Mouse (Mus musculus): ENCODE measurements around the gene Gm10134. TPM values are rescaled to one million over a fixed set of nuclear protein-coding genes. Genes with fewer than 3 reads are reported as not detected.

The Gm10134 gene
- polyA plus RNA-seq, 1 experiment from 2014 or later, result 10.3 TPM

DNA sequence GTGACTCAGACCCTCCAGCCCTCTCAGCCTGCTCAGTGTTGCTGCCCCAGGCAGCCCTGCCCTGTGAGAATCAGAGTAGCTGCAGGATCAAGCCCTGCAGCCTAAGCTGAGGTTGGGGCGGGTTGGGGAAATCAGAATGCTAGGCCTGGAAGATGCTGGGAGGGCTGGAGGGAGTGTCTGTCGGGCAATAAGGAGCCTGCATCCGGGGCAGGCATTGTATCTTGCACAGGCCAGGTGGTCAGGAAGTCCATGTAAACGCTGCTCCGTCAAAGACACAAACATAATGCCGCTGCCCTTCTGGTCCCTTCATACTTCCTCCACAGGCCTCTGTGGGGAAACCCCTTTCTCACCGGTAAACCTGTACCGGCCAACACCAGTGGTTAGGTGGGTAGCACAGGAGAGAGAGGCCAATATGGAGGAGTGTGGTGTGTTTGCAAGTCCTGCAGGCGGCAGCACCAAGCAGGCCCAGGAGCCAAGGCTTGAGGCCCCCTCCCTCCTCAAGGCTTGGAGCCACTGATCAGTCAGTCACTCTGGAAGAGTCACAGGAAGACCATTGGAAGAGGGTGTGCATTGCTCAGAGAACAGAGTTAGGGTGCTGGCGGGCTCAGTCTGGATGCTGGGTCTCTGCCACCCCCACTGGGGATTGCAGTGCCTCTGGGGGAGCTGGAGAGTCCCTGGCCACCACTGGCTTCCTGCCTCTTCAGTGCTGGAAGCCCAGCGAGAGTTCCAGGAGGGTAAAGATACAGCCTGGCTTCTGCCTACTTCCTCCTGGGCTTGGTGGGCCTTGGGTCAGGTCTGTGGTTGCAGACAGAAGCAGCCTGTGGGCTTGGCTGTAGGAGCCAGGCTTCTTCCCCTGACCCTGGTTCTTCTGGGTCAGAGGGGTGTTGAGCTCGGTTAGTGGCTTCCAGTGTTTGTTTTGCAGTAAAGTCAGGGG lies 20.3 kb downstream of the Gm10134 start:
- Histone ChIP-seq H3K4me1 (ENCODE audit: control insufficient read depth, insufficient read depth, low read length) (peaks cover 41% of the 10 kb centered on the region), H3K27ac (ENCODE audit: low read length) (peak overlapping the region; percentile 83), H3K36me3 (ENCODE audit: control insufficient read depth, insufficient read depth, low read length) (no peaks in the 10 kb centered on the region), H3K9me3 (ENCODE audit: control insufficient read depth, low read length) (no peaks in the 10 kb centered on the region), H3K27me3 (replicated peaks; ENCODE audit: control insufficient read depth, insufficient read depth, low read length) (no peaks in the 10 kb centered on the region), H3K4me3 (ENCODE audit: low read length) (0 out of 2 replicates have a peak overlapping the region, but pooled peaks have one; percentile 1), H3K9ac (ENCODE audit: low read depth, low read length) (peak overlapping the region; percentile 37), H3K4me2 (ENCODE audit: low read depth, low read length) (peak overlapping the region; percentile 19)
- 21% methylated on average over 12 of the region's 12 CpGs for WGBS
- ATAC-seq, result peak; percentile 36

DNA sequence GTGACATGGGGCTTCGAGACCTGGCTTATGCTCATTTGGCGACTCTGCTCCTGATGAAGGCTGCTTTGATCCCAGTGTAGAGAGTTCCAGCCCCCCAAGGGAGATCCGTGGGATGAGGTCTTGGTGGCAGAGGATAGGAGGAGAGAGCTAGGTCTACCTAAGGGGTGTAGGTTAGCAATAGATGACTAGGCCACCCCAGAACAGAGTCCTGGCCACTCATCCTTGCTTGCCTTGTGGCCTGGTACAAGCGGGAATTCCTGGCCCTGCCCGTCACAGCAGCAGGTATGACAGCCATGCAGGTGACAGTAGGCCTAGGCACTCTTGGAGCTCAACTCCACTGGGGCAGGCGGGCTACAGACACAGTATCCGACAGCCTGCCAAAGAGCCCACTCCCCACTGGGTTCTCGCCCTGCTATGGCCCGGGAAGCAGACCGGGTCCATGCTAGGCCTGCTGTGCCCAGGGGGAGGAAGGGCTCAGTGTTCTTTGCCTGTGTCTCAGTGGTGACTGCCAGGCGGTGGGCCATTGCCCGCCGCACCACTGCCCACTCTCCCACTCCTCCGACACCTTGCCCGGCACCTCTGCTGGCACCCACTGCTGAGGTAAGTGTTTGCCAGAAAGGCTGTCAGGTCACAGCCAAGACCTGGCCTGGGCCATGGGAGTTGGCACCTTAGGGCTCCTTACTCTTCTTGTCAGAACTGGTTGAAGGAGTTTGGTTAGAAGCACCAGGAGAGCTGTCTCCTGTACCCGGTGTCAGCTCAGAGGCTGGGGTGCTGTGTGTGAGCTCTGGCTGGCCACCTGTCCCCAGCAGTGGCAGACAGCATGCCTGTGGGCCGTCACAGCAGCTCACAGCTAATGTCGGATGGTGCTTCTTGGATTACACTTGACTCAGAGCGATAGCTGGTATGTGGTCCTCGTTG lies 21.8 kb downstream of the Gm10134 start:
- no peaks in the 10 kb centered on the region for H3K27me3 ChIP-seq (replicated peaks; ENCODE audit: control insufficient read depth, insufficient read depth, low read length)
- no peak overlapping the region for H3K4me3 ChIP-seq (ENCODE audit: low read length)
- ATAC-seq, result no peak
- WGBS, result 91% methylated on average over 20 of the region's 20 CpGs
- H3K9me3 ChIP-seq (ENCODE audit: control insufficient read depth, low read length), result no peaks in the 10 kb centered on the region
- H3K27ac ChIP-seq (ENCODE audit: low read length), result no peak overlapping the region
- H3K4me2 ChIP-seq (ENCODE audit: low read depth, low read length), result no peak overlapping the region
- peaks cover 48% of the 10 kb centered on the region for H3K4me1 ChIP-seq (ENCODE audit: control insufficient read depth, insufficient read depth, low read length)
- H3K9ac ChIP-seq (ENCODE audit: low read depth, low read length), result no peak overlapping the region
- no peaks in the 10 kb centered on the region for H3K36me3 ChIP-seq (ENCODE audit: control insufficient read depth, insufficient read depth, low read length)

DNA sequence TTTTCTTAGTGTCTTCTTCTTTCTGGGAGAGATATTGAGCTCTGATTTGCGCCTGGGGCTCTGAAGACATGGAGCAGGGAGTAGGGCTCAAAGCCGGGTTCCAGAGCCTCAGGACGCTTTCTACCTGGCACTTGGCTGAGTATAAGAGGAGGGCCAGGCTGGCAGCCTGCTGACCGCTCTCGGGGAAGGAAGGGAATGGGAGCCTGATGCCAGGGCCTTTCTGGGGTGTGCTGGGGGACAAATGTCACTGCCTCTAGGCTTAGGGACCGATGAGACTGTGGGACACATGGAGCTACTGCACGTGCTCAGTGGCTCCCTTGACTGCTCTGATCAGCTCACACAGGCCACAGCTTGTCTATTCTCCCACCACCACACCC lies 22.4 kb downstream of the Gm10134 start:
- H3K9me3 ChIP-seq (ENCODE audit: control insufficient read depth, low read length), result no peaks in the 10 kb centered on the region
- H3K4me2 ChIP-seq (ENCODE audit: low read depth, low read length), result no peak overlapping the region
- H3K4me3 ChIP-seq (ENCODE audit: low read length), result no peak overlapping the region
- peaks cover 52% of the 10 kb centered on the region for H3K4me1 ChIP-seq (ENCODE audit: control insufficient read depth, insufficient read depth, low read length)
- H3K27ac ChIP-seq (ENCODE audit: low read length), result no peak overlapping the region
- no peaks in the 10 kb centered on the region for H3K36me3 ChIP-seq (ENCODE audit: control insufficient read depth, insufficient read depth, low read length)
- no peak overlapping the region for H3K9ac ChIP-seq (ENCODE audit: low read depth, low read length)
- ATAC-seq, result no peak
- H3K27me3 ChIP-seq (replicated peaks; ENCODE audit: control insufficient read depth, insufficient read depth, low read length), result no peaks in the 10 kb centered on the region
- 88% methylated on average over 7 of the region's 7 CpGs for WGBS

DNA sequence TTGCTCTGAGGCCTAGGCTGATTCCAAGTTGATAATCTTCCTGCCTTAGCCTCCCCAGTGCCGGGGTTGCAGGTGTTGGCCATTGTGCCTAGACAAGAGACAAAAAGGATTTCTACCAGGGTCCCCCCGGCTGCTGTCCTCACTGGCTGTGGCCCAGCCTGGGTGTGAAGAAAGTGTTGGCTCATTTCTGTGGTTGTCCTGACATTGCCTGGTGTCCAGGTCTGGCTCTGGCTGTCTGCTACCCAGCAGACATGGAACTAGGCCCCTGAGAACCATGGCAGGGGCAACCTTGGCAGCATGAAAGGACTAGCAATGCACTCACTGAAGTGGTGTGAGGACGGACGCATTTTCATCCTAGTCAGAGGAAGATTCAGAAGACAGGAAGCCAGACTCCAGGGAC lies 24.0 kb downstream of the Gm10134 start:
- 80% methylated on average over 4 of the region's 4 CpGs for WGBS
- Histone ChIP-seq H3K4me3 (ENCODE audit: low read length) (no peak overlapping the region), H3K27ac (ENCODE audit: low read length) (no peak overlapping the region), H3K36me3 (ENCODE audit: control insufficient read depth, insufficient read depth, low read length) (no peaks in the 10 kb centered on the region), H3K9ac (ENCODE audit: low read depth, low read length) (0 out of 2 replicates have a peak overlapping the region, but pooled peaks have one; percentile 10), H3K27me3 (replicated peaks; ENCODE audit: control insufficient read depth, insufficient read depth, low read length) (no peaks in the 10 kb centered on the region), H3K9me3 (ENCODE audit: control insufficient read depth, low read length) (no peaks in the 10 kb centered on the region), H3K4me2 (ENCODE audit: low read depth, low read length) (no peak overlapping the region), H3K4me1 (ENCODE audit: control insufficient read depth, insufficient read depth, low read length) (peaks cover 52% of the 10 kb centered on the region)
- no peak for ATAC-seq

DNA sequence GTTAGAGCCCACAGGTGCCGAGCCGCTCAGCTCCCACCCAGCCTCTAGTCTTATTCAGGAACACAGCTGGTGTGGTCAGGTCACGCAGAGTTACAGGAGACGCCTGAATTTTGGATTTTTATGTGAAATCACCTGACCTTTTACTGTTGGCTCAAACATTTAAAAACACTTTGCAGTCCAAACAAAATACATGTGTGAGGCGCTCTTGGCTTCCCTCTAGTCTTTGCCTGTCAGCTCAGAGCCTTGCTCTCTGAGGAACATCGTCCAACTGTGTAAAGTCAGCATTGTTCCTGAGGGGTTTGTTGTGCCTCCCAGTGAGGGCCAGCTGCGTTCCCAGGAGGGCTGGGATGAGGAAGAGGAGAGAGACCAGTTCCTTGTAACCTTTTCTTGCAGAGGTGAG lies 24.4 kb downstream of the Gm10134 start:
- H3K27me3 ChIP-seq (replicated peaks; ENCODE audit: control insufficient read depth, insufficient read depth, low read length), result no peaks in the 10 kb centered on the region
- WGBS, result 57% methylated on average over 7 of the region's 7 CpGs
- H3K9me3 ChIP-seq (ENCODE audit: control insufficient read depth, low read length), result no peaks in the 10 kb centered on the region
- peaks cover 52% of the 10 kb centered on the region for H3K4me1 ChIP-seq (ENCODE audit: control insufficient read depth, insufficient read depth, low read length)
- no peak overlapping the region for H3K4me2 ChIP-seq (ENCODE audit: low read depth, low read length)
- no peak overlapping the region for H3K27ac ChIP-seq (ENCODE audit: low read length)
- H3K36me3 ChIP-seq (ENCODE audit: control insufficient read depth, insufficient read depth, low read length), result no peaks in the 10 kb centered on the region
- H3K4me3 ChIP-seq (ENCODE audit: low read length), result no peak overlapping the region
- ATAC-seq, result no peak
- H3K9ac ChIP-seq (ENCODE audit: low read depth, low read length), result no peak overlapping the region

DNA sequence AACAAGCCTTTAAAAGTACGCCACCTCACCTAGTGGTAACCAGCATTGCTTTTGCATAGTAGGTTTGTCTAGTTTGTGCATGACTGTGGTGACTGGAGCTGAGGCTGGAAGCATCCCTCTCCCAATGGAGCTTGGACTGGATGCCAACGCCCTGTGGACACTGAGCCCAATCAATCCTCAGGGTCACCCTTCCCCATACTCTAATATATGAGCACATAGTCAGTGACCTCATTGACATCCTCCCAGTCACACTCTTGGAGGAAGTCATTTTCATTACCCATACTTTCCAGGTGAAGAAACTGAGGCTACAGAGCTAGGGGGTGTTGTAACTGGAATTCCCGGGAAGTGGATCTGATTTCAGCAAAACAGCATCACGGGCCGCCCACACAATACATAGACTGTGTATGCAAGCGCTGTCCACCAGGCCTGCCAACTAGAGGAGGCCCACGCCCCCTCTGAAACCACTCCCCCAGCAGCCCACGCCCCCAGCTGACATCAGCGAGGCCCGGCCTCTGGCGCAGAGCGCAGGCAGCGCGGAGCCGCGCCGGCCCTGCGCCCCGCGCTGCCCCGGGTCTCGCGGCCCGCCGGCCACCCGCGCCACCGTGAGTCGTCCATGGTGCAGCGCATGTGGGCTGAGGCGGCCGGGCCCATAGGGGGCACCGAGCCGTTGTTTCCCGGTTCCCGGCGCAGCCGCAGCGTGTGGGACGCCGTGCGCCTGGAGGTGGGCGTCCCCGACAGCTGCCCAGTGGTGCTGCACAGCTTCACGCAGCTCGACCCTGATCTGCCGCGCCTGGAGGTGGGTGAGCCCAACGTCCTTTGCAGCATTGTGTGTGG lies 27.3 kb downstream of the Gm10134 start:
- peak overlapping the region; percentile 79 for H3K27ac ChIP-seq (ENCODE audit: low read length)
- peak overlapping the region; percentile 83 for H3K4me2 ChIP-seq (ENCODE audit: low read depth, low read length)
- no peaks in the 10 kb centered on the region for H3K9me3 ChIP-seq (ENCODE audit: control insufficient read depth, low read length)
- 3% methylated on average over 49 of the region's 49 CpGs for WGBS
- peaks cover 63% of the 10 kb centered on the region for H3K4me1 ChIP-seq (ENCODE audit: control insufficient read depth, insufficient read depth, low read length)
- H3K36me3 ChIP-seq (ENCODE audit: control insufficient read depth, insufficient read depth, low read length), result no peaks in the 10 kb centered on the region
- peak overlapping the region; percentile 79 for H3K9ac ChIP-seq (ENCODE audit: low read depth, low read length)
- ATAC-seq, result peak; percentile 91
- H3K27me3 ChIP-seq (replicated peaks; ENCODE audit: control insufficient read depth, insufficient read depth, low read length), result no peaks in the 10 kb centered on the region
- peak overlapping the region; percentile 76 for H3K4me3 ChIP-seq (ENCODE audit: low read length)

DNA sequence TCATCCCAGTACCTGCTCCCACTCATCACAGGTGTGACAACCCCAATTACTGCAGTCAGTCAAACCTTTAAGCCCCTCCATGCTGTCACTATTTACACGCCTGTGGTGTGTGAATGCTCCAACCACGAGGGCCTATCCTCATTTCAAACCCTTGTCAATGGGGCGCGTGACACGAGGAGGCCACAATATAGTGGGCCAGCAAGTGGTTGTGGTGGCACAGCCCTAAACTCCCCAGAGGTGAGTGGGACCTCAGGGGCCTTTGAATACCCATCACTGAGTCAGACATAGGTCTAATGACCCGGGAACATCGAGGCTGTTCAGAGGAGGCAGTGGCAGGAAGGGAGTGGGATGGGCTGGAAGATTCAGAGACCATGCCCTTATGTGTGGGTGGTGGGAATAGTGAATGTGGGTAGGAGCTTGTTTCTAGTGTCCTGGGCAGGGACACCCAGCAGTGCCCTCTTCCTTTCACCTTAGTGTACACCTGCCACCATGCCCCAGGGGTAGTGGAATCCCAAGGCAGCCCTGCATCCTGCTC lies 28.1 kb downstream of the Gm10134 start:
- Histone ChIP-seq H3K4me2 (ENCODE audit: low read depth, low read length) (peak overlapping the region; percentile 83), H3K36me3 (ENCODE audit: control insufficient read depth, insufficient read depth, low read length) (no peaks in the 10 kb centered on the region), H3K4me3 (ENCODE audit: low read length) (peak overlapping the region; percentile 76), H3K9ac (ENCODE audit: low read depth, low read length) (peak overlapping the region; percentile 79), H3K9me3 (ENCODE audit: control insufficient read depth, low read length) (no peaks in the 10 kb centered on the region), H3K27ac (ENCODE audit: low read length) (peak overlapping the region; percentile 79), H3K27me3 (replicated peaks; ENCODE audit: control insufficient read depth, insufficient read depth, low read length) (no peaks in the 10 kb centered on the region), H3K4me1 (ENCODE audit: control insufficient read depth, insufficient read depth, low read length) (peaks cover 72% of the 10 kb centered on the region)
- WGBS, result 63% methylated on average over 7 of the region's 7 CpGs
- no peak for ATAC-seq

DNA sequence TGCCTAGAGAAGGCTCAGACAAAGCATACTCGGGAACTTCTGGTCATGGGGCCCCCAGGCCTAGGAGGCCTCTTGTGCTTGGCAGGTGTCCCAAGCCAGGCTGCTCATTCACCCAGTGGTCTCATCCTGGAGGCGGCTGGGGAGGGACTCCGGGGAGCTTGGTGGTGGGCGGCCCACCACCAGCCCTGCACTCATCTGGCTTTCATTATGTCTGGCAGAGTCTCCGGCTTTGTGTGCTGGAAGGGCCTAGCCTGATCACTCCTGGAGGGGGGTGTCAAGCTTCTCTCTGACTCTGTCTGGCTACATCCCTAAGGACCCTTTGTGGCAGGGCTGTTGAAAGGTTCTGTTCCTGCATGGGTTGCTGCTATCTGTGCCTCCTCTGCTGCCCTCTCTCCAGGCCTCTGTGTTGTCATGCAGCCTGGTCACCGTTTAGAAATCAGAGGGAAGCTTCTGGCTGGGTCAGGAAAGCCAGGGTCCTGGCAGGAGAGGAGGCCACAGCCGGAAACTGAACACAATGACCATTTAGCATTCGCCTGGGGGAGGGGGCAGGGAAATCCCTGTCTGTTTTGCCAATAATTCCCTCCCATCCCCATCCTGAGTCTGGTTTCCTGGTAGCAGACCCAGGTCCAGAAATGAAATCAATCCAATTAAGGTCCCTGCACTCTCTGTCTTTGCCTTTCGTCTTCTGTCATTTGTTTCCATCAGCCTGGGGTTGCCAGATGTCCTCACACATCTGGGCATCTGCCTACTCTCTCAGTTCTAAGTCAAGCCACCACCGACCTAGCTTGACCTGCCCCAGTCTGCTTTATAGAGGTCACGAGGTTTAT lies 28.8 kb downstream of the Gm10134 start:
- ATAC-seq, result peak; percentile 10; the same call in 1 of the 2 replicates
- Histone ChIP-seq H3K4me3 (ENCODE audit: low read length) (peak overlapping the region; percentile 76), H3K27ac (ENCODE audit: low read length) (peak overlapping the region; percentile 79), H3K27me3 (replicated peaks; ENCODE audit: control insufficient read depth, insufficient read depth, low read length) (no peaks in the 10 kb centered on the region), H3K9ac (ENCODE audit: low read depth, low read length) (peak overlapping the region; percentile 79), H3K4me2 (ENCODE audit: low read depth, low read length) (peak overlapping the region; percentile 83), H3K36me3 (ENCODE audit: control insufficient read depth, insufficient read depth, low read length) (no peaks in the 10 kb centered on the region), H3K4me1 (ENCODE audit: control insufficient read depth, insufficient read depth, low read length) (peaks cover 77% of the 10 kb centered on the region), H3K9me3 (ENCODE audit: control insufficient read depth, low read length) (no peaks in the 10 kb centered on the region)
- 33% methylated on average over 11 of the region's 11 CpGs for WGBS

Data from intestine, embryonic 16.5 days (tissue).